Mouse (Mus musculus) myocyte (in vitro differentiated cells): ENCODE results near the gene Paqr8.

Experiments
- MAX ChIP-seq: IDR thresholded peaks from one replicate; pipeline ENCODE4 v1.6.1; 2011; ENCODE audit warnings: low read depth, mild to moderate bottlenecking, control low read depth
- POLR2A ChIP-seq: IDR thresholded peaks from one replicate; pipeline ENCODE4 v1.6.1; 2011; ENCODE audit warnings: low read depth, mild to moderate bottlenecking, control low read depth, moderate library complexity; ENCODE audit not compliant: insufficient read length
- POLR2AphosphoS2 ChIP-seq: IDR thresholded peaks from one replicate; pipeline ENCODE4 v1.6.1; 2011; ENCODE audit warnings: low read depth, control low read depth; ENCODE audit not compliant: insufficient read length
- USF1 ChIP-seq: IDR thresholded peaks from one replicate; pipeline ENCODE4 v1.6.1; 2011; ENCODE audit warnings: low read depth, mild to moderate bottlenecking, control low read depth, moderate library complexity

- TF ChIP-seq POLR2A (no peak), POLR2AphosphoS2 (no peak), USF1 (no peak), MAX (no peak)
These were observed 16.3 kb upstream of the Paqr8 start for GRCm38 (mm10) chr1:20874061-20874460.
